Comparison of ENCODE assay signal across 12 mouse cellular contexts in the genomic region with DNA sequence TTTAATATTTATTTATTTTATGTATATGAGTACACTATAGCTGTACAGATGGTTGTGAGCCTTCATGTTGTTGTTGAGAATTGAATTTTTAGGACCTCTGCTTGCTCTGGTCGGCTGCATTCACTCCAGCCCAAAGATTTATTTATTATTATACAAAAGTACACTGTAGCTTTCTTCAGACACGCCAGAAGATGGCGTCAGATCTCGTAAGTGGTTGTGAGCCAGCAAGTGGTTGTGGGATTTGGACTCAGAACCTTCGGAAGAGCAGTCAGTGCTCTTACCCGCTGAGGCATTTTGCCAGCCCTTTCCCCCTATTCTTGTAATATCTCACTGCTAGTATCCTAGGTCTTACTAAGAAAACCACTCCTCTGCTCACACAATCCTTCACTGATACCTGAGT.
A peak's percentile ranks its signal among the peaks of the same experiment; 100 is the strongest.
DNase-seq lines count a peak whose midpoint lies in the region; ATAC-seq and TF ChIP-seq lines count a peak whose summit lies in the region.
"Had no signal": no experiment of that assay in that cellular context is flagged by ENCODE, and none has a peak within 500 bp of the region (broad histone marks: within the 10 kb centered on the region; RNA-seq: fewer than 3 reads in every experiment).

No protein-coding gene starts in this region.

- TF ChIP-seq CTCF in intestine, postnatal 0 days (IDR thresholded peaks at IDR 0.05; ENCODE audit: low read depth): peak; percentile 38
- TF ChIP-seq CTCF in MEL (IDR thresholded peaks at IDR 0.05 in 2 of 3, conservative IDR thresholded peaks at IDR 0.05 in 1 of 3; ENCODE audit: control insufficient read depth in 1 of 3, insufficient read depth in 1 of 3, low read depth in 2 of 3, low read length in 3 of 3, poor library complexity in 1 of 3, severe bottlenecking in 1 of 3): peak in 2 of 3 experiments; percentile 36 to 42; a peak in 4 of 6 replicates

- WGBS in intestine, postnatal 0 days: 59% methylated on average over 6 of the region's 6 CpGs
- WGBS in intestine, embryonic 16.5 days: 61% methylated on average over 6 of the region's 6 CpGs

- H3K4me1 ChIP-seq in intestine, postnatal 0 days (replicated peaks; ENCODE audit: control insufficient read depth, insufficient read depth, low read length): no peaks in the 10 kb centered on the region
- no peaks in the 10 kb centered on the region for H3K4me1 ChIP-seq in intestine, embryonic 16.5 days (ENCODE audit: control insufficient read depth, insufficient read depth, low read length)
- no peaks in the 10 kb centered on the region for H3K4me1 ChIP-seq in MEL (ENCODE audit: control insufficient read depth in 1 of 2, insufficient read depth in 2 of 2, low read length in 2 of 2)
- H3K4me1 ChIP-seq: hindbrain, embryonic 13.5 days; limb, embryonic 12.5 days had no signal

- DNase-seq in lung, postnatal 36 days: peak; percentile 11
- DNase-seq in lung, postnatal 14 days: no peak
- peak; percentile 7 for DNase-seq in MEL (ENCODE audit: low read depth, low spot score)
- DNase-seq in splenic B cell, adult 2 months (ENCODE audit: low read depth, low spot score): peak; percentile 4
- DNase-seq in urinary bladder, postnatal 36 days (ENCODE audit: low spot score in 2 of 2): no peak
- DNase-seq: kidney, adult 11 months; layer of hippocampus, postnatal 36 days; lung, adult 18-20 months had no signal

- no peaks in the 10 kb centered on the region for H3K79me2 ChIP-seq in MEL (ENCODE audit: control insufficient read depth, insufficient read depth, low read length, poor library complexity)

- no peak overlapping the region for H3K4me2 ChIP-seq in intestine, postnatal 0 days (replicated peaks; ENCODE audit: low read depth)
- H3K4me2 ChIP-seq in intestine, embryonic 16.5 days (ENCODE audit: low read depth, low read length): no peak overlapping the region
- H3K4me2 ChIP-seq: hindbrain, embryonic 13.5 days; limb, embryonic 12.5 days had no signal

- TF ChIP-seq EP300 in MEL (IDR thresholded peaks at IDR 0.05; ENCODE audit: low read depth in 1 of 2, low read length in 2 of 2): no peak

- no peaks in the 10 kb centered on the region for H3K27me3 ChIP-seq in intestine, postnatal 0 days (replicated peaks; ENCODE audit: control insufficient read depth, insufficient read depth, low read length)
- no peaks in the 10 kb centered on the region for H3K27me3 ChIP-seq in intestine, embryonic 16.5 days (replicated peaks; ENCODE audit: control insufficient read depth, insufficient read depth, low read length)
- no peaks in the 10 kb centered on the region for H3K27me3 ChIP-seq in MEL (ENCODE audit: control insufficient read depth in 1 of 2, insufficient read depth in 2 of 2, low read length in 2 of 2)
- no peaks in the 10 kb centered on the region for H3K27me3 ChIP-seq in splenic B cell, adult 2 months (ENCODE audit: control insufficient read depth, insufficient read depth, low read length, poor library complexity, severe bottlenecking)
- H3K27me3 ChIP-seq: hindbrain, embryonic 13.5 days; limb, embryonic 12.5 days had no signal

- no peak overlapping the region for H3K27ac ChIP-seq in intestine, postnatal 0 days (ENCODE audit: low read depth, low read length)
- H3K27ac ChIP-seq in intestine, embryonic 16.5 days (ENCODE audit: low read length): no peak overlapping the region
- H3K27ac ChIP-seq in MEL (ENCODE audit: control insufficient read depth, low read depth, low read length): no peak overlapping the region
- H3K27ac ChIP-seq: hindbrain, embryonic 13.5 days; limb, embryonic 12.5 days had no signal

- no peak overlapping the region for H3K9ac ChIP-seq in intestine, postnatal 0 days (ENCODE audit: low read depth, low read length)
- no peak overlapping the region for H3K9ac ChIP-seq in intestine, embryonic 16.5 days (ENCODE audit: low read depth, low read length)
- H3K9ac ChIP-seq in MEL (ENCODE audit: control insufficient read depth, low read depth, low read length, poor library complexity, severe bottlenecking): no peak overlapping the region
- H3K9ac ChIP-seq: hindbrain, embryonic 13.5 days; limb, embryonic 12.5 days had no signal

- TF ChIP-seq RAD21 in MEL (IDR thresholded peaks at IDR 0.05; ENCODE audit: low read depth, low read length): peak; percentile 37

- no peaks in the 10 kb centered on the region for H3K9me3 ChIP-seq in intestine, postnatal 0 days (ENCODE audit: control insufficient read depth)
- no peaks in the 10 kb centered on the region for H3K9me3 ChIP-seq in intestine, embryonic 16.5 days (ENCODE audit: control insufficient read depth, low read length)
- no peaks in the 10 kb centered on the region for H3K9me3 ChIP-seq in MEL (replicated peaks; ENCODE audit: insufficient read depth, low read length)
- H3K9me3 ChIP-seq: hindbrain, embryonic 13.5 days; limb, embryonic 12.5 days had no signal

- ATAC-seq in intestine, postnatal 0 days: no peak
- ATAC-seq in intestine, embryonic 16.5 days: no peak

- no peaks in the 10 kb centered on the region for H3K36me3 ChIP-seq in intestine, postnatal 0 days (ENCODE audit: control insufficient read depth, insufficient read depth)
- no peaks in the 10 kb centered on the region for H3K36me3 ChIP-seq in intestine, embryonic 16.5 days (ENCODE audit: control insufficient read depth, insufficient read depth, low read length)
- no peaks in the 10 kb centered on the region for H3K36me3 ChIP-seq in MEL (ENCODE audit: control insufficient read depth in 1 of 2, insufficient read depth in 2 of 2, low read length in 2 of 2)
- H3K36me3 ChIP-seq in splenic B cell, adult 2 months (ENCODE audit: control insufficient read depth, insufficient read depth, low read length, poor library complexity, severe bottlenecking): no peaks in the 10 kb centered on the region
- H3K36me3 ChIP-seq: limb, embryonic 12.5 days had no signal

- H3K4me3 ChIP-seq in intestine, postnatal 0 days (ENCODE audit: low read depth, low read length): no peak overlapping the region
- no peak overlapping the region for H3K4me3 ChIP-seq in intestine, embryonic 16.5 days (ENCODE audit: low read length)
- no peak overlapping the region for H3K4me3 ChIP-seq in MEL (ENCODE audit: control insufficient read depth in 1 of 2, insufficient read depth in 1 of 2, low read depth in 2 of 2, low read length in 2 of 2)
- H3K4me3 ChIP-seq: hindbrain, embryonic 13.5 days; limb, embryonic 12.5 days had no signal

- TF ChIP-seq POLR2A in MEL (IDR thresholded peaks at IDR 0.05; ENCODE audit: control insufficient read depth in 1 of 2, insufficient read depth in 1 of 2, low read depth in 1 of 2, low read length in 2 of 2, poor library complexity in 1 of 2): no peak

TF ChIP-seq in MEL, 35 proteins besides CTCF, POLR2A, EP300 and RAD21:
- TF ChIP-seq ZC3H11A (IDR thresholded peaks at IDR 0.05; ENCODE audit: low read depth, low read length): peak; percentile 39
- TF ChIP-seq SMC3 (IDR thresholded peaks at IDR 0.05; ENCODE audit: low read depth, low read length): peak; percentile 63
- TF ChIP-seq MEF2A (IDR thresholded peaks at IDR 0.05; ENCODE audit: extremely low read depth, insufficient replicate concordance, low read depth, low read length, poor library complexity, severe bottlenecking): no peak

Comparison
In these comparisons a context has a peak if more than half of its experiments do, and no peak if none do; other contexts are left out.
1. DNase-seq: peak in lung, postnatal 36 days (single experiment), MEL (single experiment) and splenic B cell, adult 2 months (single experiment); none in lung, postnatal 14 days (single experiment) and urinary bladder, postnatal 36 days (0 of 2).